Mouse (Mus musculus): ENCODE results near the gene Nr2c2ap.

DNA sequence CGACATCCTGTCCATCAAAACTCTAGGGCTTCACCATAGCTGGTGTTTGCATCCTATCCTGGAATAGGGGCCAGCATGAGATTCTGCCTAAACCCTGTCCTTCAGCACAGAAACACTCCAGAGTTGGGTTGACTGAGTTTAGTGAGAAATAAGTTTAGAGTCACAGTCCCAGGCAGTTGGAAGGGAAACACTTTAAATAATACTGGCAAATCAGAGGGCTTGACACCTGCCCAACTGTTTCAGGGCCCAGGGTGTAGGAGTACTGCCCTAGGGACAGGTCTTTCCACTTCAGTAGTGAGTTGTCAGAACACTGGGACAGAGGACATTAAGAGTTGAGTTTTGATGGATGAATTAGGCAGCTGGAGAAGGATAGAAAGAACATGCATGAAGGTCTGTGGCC, 45.0 kb upstream of the Nr2c2ap start:
- TF ChIP-seq CTCF (IDR thresholded peaks at IDR 0.05) (no peak), EP300 (IDR thresholded peaks at IDR 0.05) (no peak)
